Mouse (Mus musculus) limb, embryonic 10.5 days (tissue): Measurements from ENCODE around the gene St13. TPM values are rescaled to one million over a fixed set of nuclear protein-coding genes. Genes with fewer than 3 reads are reported as not detected.

ENCODE experiments used
- DNase-seq: peaks from one replicate; pipeline ENCODE4 v3.0.0-alpha.2; 2017; ENCODE audit warnings: low spot score
- H3K27ac ChIP-seq: fragments of 300-500 bp; sonication (generic); 2 replicates; pipeline ENCODE4 v1.5.1; 2016; ENCODE audit warnings: mild to moderate bottlenecking
- H3K27me3 ChIP-seq: fragments of 300-500 bp; sonication (generic); 2 replicates; pipeline ENCODE4 v1.6.1; 2016; ENCODE audit warnings: low read depth, mild to moderate bottlenecking; ENCODE audit not compliant: poor library complexity, severe bottlenecking
- H3K36me3 ChIP-seq: fragments of 300-500 bp; sonication (generic); 2 replicates; pipeline ENCODE4 v1.6.1; 2016; ENCODE audit warnings: mild to moderate bottlenecking, moderate library complexity
- H3K4me1 ChIP-seq: fragments of 300-500 bp; sonication (generic); 2 replicates; pipeline ENCODE4 v1.6.1; 2016
- H3K4me3 ChIP-seq: fragments of 300-500 bp; sonication (generic); 2 replicates; pipeline ENCODE4 v1.5.1; 2016; ENCODE audit warnings: mild to moderate bottlenecking, moderate library complexity
- H3K9me3 ChIP-seq: fragments of 300-500 bp; sonication (generic); replicated peaks from 2 replicates; pipeline ENCODE4 v1.6.1; 2016; ENCODE audit warnings: mild to moderate bottlenecking
- WGBS: fragments of 180-500 bp; shearing (Covaris S2); methylation state at CpG from one replicate; pipeline ENCODE4 v1.1.7; 2016; 5-methylcytosine and 5-hydroxymethylcytosine counted together
- polyA plus RNA-seq: library from polyadenylated mRNA; unstranded; fragments of >200 nt; fragmentation: Nextera tagmentation; extraction: Ambion mirVana; gene quantifications from 2 replicates; pipeline ENCODE4 v1.2.1, GENCODE M21; 2016

Gene St13
- polyA plus RNA-seq, 1 experiment from 2014 or later = 222 TPM

- under 1% methylated on average over 21 of the region's 21 CpGs for WGBS
- Histone ChIP-seq H3K4me3 (peak overlapping the region; percentile 71), H3K27me3 (no peaks in the 10 kb centered on the region), H3K9me3 (no peaks in the 10 kb centered on the region), H3K27ac (peak overlapping the region; percentile 97), H3K36me3 (peaks cover 28% of the 10 kb centered on the region), H3K4me1 (peaks cover 16% of the 10 kb centered on the region)
- no peak for DNase-seq
Observed at GRCm38 (mm10) chr15:81399297-81399637, 610 bp downstream of the St13 start.

- peaks cover 16% of the 10 kb centered on the region for H3K4me1 ChIP-seq
- no peak for DNase-seq
- no peaks in the 10 kb centered on the region for H3K9me3 ChIP-seq
- H3K27me3 ChIP-seq = no peaks in the 10 kb centered on the region
- H3K27ac ChIP-seq = no peak overlapping the region
- peak overlapping the region; percentile 71 for H3K4me3 ChIP-seq
- peaks cover 39% of the 10 kb centered on the region for H3K36me3 ChIP-seq
Observed at GRCm38 (mm10) chr15:81398189-81398588, 1.7 kb downstream of the St13 start.

GRCm38 (mm10) chr15:81394211-81394915 lies 5.5 kb downstream of the St13 start:
- Histone ChIP-seq H3K4me3 (no peak overlapping the region), H3K4me1 (peaks cover 8% of the 10 kb centered on the region), H3K27me3 (no peaks in the 10 kb centered on the region), H3K9me3 (no peaks in the 10 kb centered on the region), H3K27ac (no peak overlapping the region), H3K36me3 (peaks cover 71% of the 10 kb centered on the region)
- DNase-seq = no peak
- WGBS = 92% methylated on average over 8 of the region's 8 CpGs

- peaks cover 85% of the 10 kb centered on the region for H3K36me3 ChIP-seq
Observed at GRCm38 (mm10) chr15:81392997-81393396, 6.9 kb downstream of the St13 start.

GRCm38 (mm10) chr15:81386327-81386726 lies 13.6 kb downstream of the St13 start:
- H3K9me3 ChIP-seq = no peaks in the 10 kb centered on the region
- H3K27me3 ChIP-seq = no peaks in the 10 kb centered on the region
- H3K4me1 ChIP-seq = no peaks in the 10 kb centered on the region
- H3K36me3 ChIP-seq = peaks cover 99% of the 10 kb centered on the region
- no peak overlapping the region for H3K27ac ChIP-seq
- 97% methylated on average over 5 of the region's 5 CpGs for WGBS
- DNase-seq = no peak
- no peak overlapping the region for H3K4me3 ChIP-seq

More at GRCm38 (mm10) chr15:81392997-81393396, 6.9 kb downstream of the St13 start:
- no peak for DNase-seq
- Histone ChIP-seq H3K27ac (no peak overlapping the region), H3K4me3 (no peak overlapping the region), H3K9me3 (no peaks in the 10 kb centered on the region), H3K4me1 (peaks cover 3% of the 10 kb centered on the region; the same call in 1 of the 2 replicates), H3K27me3 (no peaks in the 10 kb centered on the region)

- Histone ChIP-seq H3K9me3 (no peaks in the 10 kb centered on the region), H3K27me3 (no peaks in the 10 kb centered on the region), H3K4me1 (no peaks in the 10 kb centered on the region), H3K27ac (no peak overlapping the region), H3K36me3 (peaks cover 97% of the 10 kb centered on the region), H3K4me3 (no peak overlapping the region)
- DNase-seq = no peak
- WGBS = 89% methylated on average over 2 of the region's 2 CpGs
Observed at GRCm38 (mm10) chr15:81378845-81379244, 21.0 kb downstream of the St13 start.

GRCm38 (mm10) chr15:81374621-81375020 lies 25.3 kb downstream of the St13 start:
- Histone ChIP-seq H3K9me3 (no peaks in the 10 kb centered on the region), H3K27me3 (no peaks in the 10 kb centered on the region), H3K27ac (no peak overlapping the region), H3K36me3 (peaks cover 98% of the 10 kb centered on the region), H3K4me1 (no peaks in the 10 kb centered on the region), H3K4me3 (no peak overlapping the region)
- no peak for DNase-seq
- WGBS = 94% methylated on average over 11 of the region's 11 CpGs

GRCm38 (mm10) chr15:81370356-81370755 lies 29.5 kb downstream of the St13 start:
- Histone ChIP-seq H3K27me3 (no peaks in the 10 kb centered on the region), H3K4me1 (no peaks in the 10 kb centered on the region), H3K27ac (no peak overlapping the region), H3K36me3 (peaks cover 99% of the 10 kb centered on the region), H3K4me3 (no peak overlapping the region), H3K9me3 (no peaks in the 10 kb centered on the region)
- WGBS = 80% methylated on average over 1 of the region's 1 CpGs
- no peak for DNase-seq

- DNase-seq = no peak
- no peaks in the 10 kb centered on the region for H3K4me1 ChIP-seq
- no peak overlapping the region for H3K27ac ChIP-seq
- H3K27me3 ChIP-seq = no peaks in the 10 kb centered on the region
- peaks cover 100% of the 10 kb centered on the region for H3K36me3 ChIP-seq
- 86% methylated on average over 1 of the region's 1 CpGs for WGBS
- H3K4me3 ChIP-seq = no peak overlapping the region
- no peaks in the 10 kb centered on the region for H3K9me3 ChIP-seq
Observed at GRCm38 (mm10) chr15:81368601-81369000, 31.3 kb downstream of the St13 start.

- Histone ChIP-seq H3K36me3 (peaks cover 90% of the 10 kb centered on the region), H3K4me3 (no peak overlapping the region), H3K9me3 (no peaks in the 10 kb centered on the region), H3K4me1 (peaks cover 16% of the 10 kb centered on the region), H3K27ac (no peak overlapping the region), H3K27me3 (no peaks in the 10 kb centered on the region)
- DNase-seq = no peak
- WGBS = 87% methylated on average over 4 of the region's 4 CpGs
Observed at GRCm38 (mm10) chr15:81366241-81366640, 33.6 kb downstream of the St13 start.

GRCm38 (mm10) chr15:81365246-81365645 lies 34.6 kb downstream of the St13 start:
- Histone ChIP-seq H3K4me1 (peaks cover 23% of the 10 kb centered on the region), H3K9me3 (no peaks in the 10 kb centered on the region), H3K4me3 (no peak overlapping the region), H3K27ac (no peak overlapping the region), H3K36me3 (peaks cover 80% of the 10 kb centered on the region), H3K27me3 (no peaks in the 10 kb centered on the region)
- WGBS = 95% methylated on average over 8 of the region's 8 CpGs
- DNase-seq = no peak

GRCm38 (mm10) chr15:81364271-81364670 lies 35.6 kb downstream of the St13 start:
- H3K27ac ChIP-seq = no peak overlapping the region
- H3K9me3 ChIP-seq = no peaks in the 10 kb centered on the region
- no peak for DNase-seq
- WGBS = 94% methylated on average over 1 of the region's 1 CpGs
- no peaks in the 10 kb centered on the region for H3K27me3 ChIP-seq
- H3K36me3 ChIP-seq = peaks cover 70% of the 10 kb centered on the region
- no peak overlapping the region for H3K4me3 ChIP-seq
- peaks cover 33% of the 10 kb centered on the region for H3K4me1 ChIP-seq

GRCm38 (mm10) chr15:81362501-81362900 lies 37.4 kb downstream of the St13 start:
- peaks cover 53% of the 10 kb centered on the region for H3K36me3 ChIP-seq
- H3K27ac ChIP-seq = no peak overlapping the region
- H3K27me3 ChIP-seq = no peaks in the 10 kb centered on the region
- H3K4me3 ChIP-seq = no peak overlapping the region
- no peaks in the 10 kb centered on the region for H3K9me3 ChIP-seq
- WGBS = 81% methylated on average over 1 of the region's 1 CpGs
- DNase-seq = no peak
- peaks cover 37% of the 10 kb centered on the region for H3K4me1 ChIP-seq
